Mouse (Mus musculus) midbrain, embryonic 13.5 days (tissue): ENCODE measurements around the gene Abtb1. TPM values are rescaled to one million over a fixed set of nuclear protein-coding genes. Genes with fewer than 3 reads are reported as not detected.

Experiments used
- ATAC-seq: fragments of 200-750 bp; cut with Nextera tagmentation; 2 replicates; pipeline ENCODE4 v1.8.0; 2017; ENCODE audit warnings: mild to moderate bottlenecking, moderate TSS enrichment, moderate library complexity
- H3K27ac ChIP-seq: fragments of 300-500 bp; sonication (generic); 2 replicates; pipeline ENCODE4 v1.5.1; 2015; ENCODE audit warnings: inconsistent platforms, mild to moderate bottlenecking, moderate library complexity
- H3K27me3 ChIP-seq: fragments of 300-500 bp; sonication (generic); 2 replicates; pipeline ENCODE4 v1.6.1; 2015; ENCODE audit warnings: mild to moderate bottlenecking, inconsistent platforms
- H3K36me3 ChIP-seq: fragments of 300-500 bp; sonication (generic); 2 replicates; pipeline ENCODE4 v1.6.1; 2015; ENCODE audit warnings: mild to moderate bottlenecking, inconsistent platforms
- H3K4me1 ChIP-seq: fragments of 300-500 bp; sonication (generic); replicated peaks from 2 replicates; pipeline ENCODE4 v1.6.1; 2015; ENCODE audit warnings: inconsistent platforms
- H3K4me2 ChIP-seq: fragments of 300-500 bp; sonication (generic); replicated peaks from 2 replicates; pipeline ENCODE4 v1.6.1; 2015; ENCODE audit warnings: moderate library complexity, mild to moderate bottlenecking, inconsistent platforms
- H3K4me3 ChIP-seq: fragments of 300-500 bp; sonication (generic); replicated peaks from 2 replicates; pipeline ENCODE4 v1.5.1; 2015; ENCODE audit warnings: mild to moderate bottlenecking, inconsistent platforms
- H3K9ac ChIP-seq: fragments of 300-500 bp; sonication (generic); replicated peaks from 2 replicates; pipeline ENCODE4 v1.6.1; 2015; ENCODE audit warnings: mild to moderate bottlenecking, inconsistent platforms
- H3K9me3 ChIP-seq: fragments of 300-500 bp; sonication (generic); 2 replicates; pipeline ENCODE4 v1.6.1; 2016; ENCODE audit warnings: mild to moderate bottlenecking, inconsistent platforms
- WGBS: fragments of 180-500 bp; shearing (Covaris S2); methylation state at CpG from one replicate; pipeline ENCODE4 v1.1.7; 2015; 5-methylcytosine and 5-hydroxymethylcytosine counted together
- polyA plus RNA-seq: library from polyadenylated mRNA; unstranded; fragments of >200 nt; fragmentation: Nextera tagmentation; extraction: Ambion mirVana; gene quantifications from 2 replicates; pipeline ENCODE4 v1.2.1, GENCODE M21; 2015

Gene Abtb1
- polyA plus RNA-seq, 1 experiment from 2014 or later: 35.9 TPM

DNA sequence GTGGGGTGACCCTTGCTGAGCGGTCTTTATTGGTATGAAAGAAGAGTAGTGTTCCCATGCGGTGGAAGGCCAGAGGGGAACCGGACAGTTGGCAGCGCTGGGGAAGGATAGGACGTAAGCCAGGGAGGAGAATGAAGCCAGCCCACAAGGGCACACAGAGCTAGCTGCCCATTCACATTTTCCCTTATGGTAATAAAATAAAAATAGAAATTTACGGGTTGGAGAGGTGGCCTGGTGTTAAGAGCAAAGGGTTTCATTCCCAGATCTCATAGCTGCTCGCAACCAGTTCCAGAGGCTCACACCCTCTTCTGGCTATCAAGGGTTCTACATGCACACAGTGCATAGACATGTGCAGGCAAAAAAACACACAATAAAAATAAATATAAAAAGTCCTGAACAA is 8.2 kb upstream of the Abtb1 start:
- Histone ChIP-seq H3K9ac (no peak overlapping the region), H3K4me1 (0 out of 2 replicates have a peak, but pooled peaks cover 6% of the 10 kb centered on the region), H3K4me3 (no peak overlapping the region), H3K27me3 (no peaks in the 10 kb centered on the region), H3K27ac (no peak overlapping the region), H3K36me3 (peaks cover 89% of the 10 kb centered on the region), H3K4me2 (no peak overlapping the region), H3K9me3 (no peaks in the 10 kb centered on the region)
- no peak for ATAC-seq
- 88% methylated on average over 7 of the region's 7 CpGs for WGBS

DNA sequence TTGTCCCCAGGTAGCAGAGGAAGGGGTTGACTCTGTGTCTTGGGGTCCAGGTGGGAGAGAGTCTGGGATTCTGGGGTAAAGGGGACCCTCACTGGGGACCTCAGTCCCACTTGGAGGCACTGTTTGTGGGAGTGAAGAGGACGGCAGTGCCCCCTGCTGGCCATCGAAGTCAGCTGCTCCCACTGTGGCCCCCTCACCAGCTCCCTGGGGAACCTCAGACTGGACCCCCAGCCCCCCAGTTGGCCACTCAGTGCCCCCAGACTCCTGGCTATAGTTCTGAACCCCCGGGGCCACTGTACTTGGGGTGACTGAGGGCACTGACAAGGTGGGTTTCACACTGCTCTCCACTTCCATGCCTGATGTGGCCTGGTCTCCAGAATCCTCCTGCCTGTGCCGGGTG is 7.5 kb upstream of the Abtb1 start:
- no peak overlapping the region for H3K9ac ChIP-seq
- no peak overlapping the region for H3K4me2 ChIP-seq
- H3K4me1 ChIP-seq: 0 out of 2 replicates have a peak, but pooled peaks cover 6% of the 10 kb centered on the region
- H3K27me3 ChIP-seq: no peaks in the 10 kb centered on the region
- no peaks in the 10 kb centered on the region for H3K9me3 ChIP-seq
- ATAC-seq: peak; percentile 10; the same call in 1 of the 2 replicates
- H3K4me3 ChIP-seq: no peak overlapping the region
- H3K36me3 ChIP-seq: peaks cover 89% of the 10 kb centered on the region
- WGBS: 52% methylated on average over 4 of the region's 4 CpGs
- H3K27ac ChIP-seq: no peak overlapping the region

DNA sequence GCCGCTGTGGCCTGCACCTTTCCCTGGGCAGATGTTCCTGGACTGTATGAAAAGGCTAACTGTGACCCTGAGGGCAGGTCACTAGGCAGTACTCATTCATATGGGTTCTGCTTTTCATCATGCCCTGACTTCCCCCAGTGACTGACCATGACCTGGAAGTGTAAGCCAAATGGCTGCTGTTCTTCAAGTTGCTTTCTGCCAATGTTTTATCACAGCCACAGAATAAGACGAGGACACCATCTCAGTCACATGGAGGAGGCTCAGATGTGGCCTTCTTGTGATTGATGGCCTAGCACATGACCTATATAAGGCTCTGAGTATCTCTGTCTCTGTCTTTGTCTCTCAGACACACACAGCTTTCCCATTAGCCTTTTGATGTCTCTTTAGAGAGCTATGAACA is 5.8 kb upstream of the Abtb1 start:
- Histone ChIP-seq H3K27me3 (no peaks in the 10 kb centered on the region), H3K27ac (no peak overlapping the region), H3K9me3 (no peaks in the 10 kb centered on the region), H3K9ac (no peak overlapping the region), H3K4me3 (no peak overlapping the region), H3K36me3 (peaks cover 88% of the 10 kb centered on the region), H3K4me1 (peaks cover 12% of the 10 kb centered on the region), H3K4me2 (no peak overlapping the region)
- ATAC-seq: no peak
- WGBS: 73% methylated on average over 2 of the region's 2 CpGs

DNA sequence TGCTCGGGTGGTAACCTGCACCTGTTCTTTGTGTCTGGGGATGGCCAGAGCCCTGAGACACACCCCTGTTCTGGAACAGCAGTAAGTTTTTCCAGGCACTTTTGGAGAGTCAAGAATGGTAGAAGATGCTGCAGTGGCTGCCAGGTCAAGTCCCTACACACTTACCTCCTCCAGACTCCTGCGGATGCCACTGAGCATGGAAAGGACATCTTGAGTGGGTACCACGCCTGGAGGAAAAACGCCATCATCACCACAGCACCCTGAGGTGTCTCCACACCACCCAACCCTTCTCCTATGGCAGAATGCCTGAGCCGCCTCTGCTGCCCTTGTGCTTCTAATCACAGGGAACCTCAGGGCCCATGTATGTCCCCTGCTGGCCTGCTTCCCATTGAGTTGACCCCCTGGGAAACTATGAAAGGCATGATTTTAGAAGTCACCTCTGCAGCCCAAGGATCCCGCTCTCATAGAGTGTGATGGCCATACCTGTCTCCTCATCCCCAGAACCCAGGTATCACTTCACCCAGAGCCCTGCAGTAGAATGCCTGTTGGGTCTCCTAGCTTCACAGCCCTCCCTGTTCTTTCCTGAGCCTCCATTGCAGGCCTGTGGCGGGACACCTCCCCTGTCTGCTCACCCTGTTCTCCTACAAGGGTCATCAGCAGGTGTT is 3.2 kb upstream of the Abtb1 start:
- Histone ChIP-seq H3K27me3 (no peaks in the 10 kb centered on the region), H3K9me3 (no peaks in the 10 kb centered on the region), H3K4me3 (no peak overlapping the region), H3K9ac (no peak overlapping the region), H3K27ac (no peak overlapping the region), H3K4me1 (peaks cover 27% of the 10 kb centered on the region), H3K36me3 (peaks cover 70% of the 10 kb centered on the region), H3K4me2 (no peak overlapping the region)
- WGBS: 78% methylated on average over 7 of the region's 7 CpGs
- no peak for ATAC-seq

DNA sequence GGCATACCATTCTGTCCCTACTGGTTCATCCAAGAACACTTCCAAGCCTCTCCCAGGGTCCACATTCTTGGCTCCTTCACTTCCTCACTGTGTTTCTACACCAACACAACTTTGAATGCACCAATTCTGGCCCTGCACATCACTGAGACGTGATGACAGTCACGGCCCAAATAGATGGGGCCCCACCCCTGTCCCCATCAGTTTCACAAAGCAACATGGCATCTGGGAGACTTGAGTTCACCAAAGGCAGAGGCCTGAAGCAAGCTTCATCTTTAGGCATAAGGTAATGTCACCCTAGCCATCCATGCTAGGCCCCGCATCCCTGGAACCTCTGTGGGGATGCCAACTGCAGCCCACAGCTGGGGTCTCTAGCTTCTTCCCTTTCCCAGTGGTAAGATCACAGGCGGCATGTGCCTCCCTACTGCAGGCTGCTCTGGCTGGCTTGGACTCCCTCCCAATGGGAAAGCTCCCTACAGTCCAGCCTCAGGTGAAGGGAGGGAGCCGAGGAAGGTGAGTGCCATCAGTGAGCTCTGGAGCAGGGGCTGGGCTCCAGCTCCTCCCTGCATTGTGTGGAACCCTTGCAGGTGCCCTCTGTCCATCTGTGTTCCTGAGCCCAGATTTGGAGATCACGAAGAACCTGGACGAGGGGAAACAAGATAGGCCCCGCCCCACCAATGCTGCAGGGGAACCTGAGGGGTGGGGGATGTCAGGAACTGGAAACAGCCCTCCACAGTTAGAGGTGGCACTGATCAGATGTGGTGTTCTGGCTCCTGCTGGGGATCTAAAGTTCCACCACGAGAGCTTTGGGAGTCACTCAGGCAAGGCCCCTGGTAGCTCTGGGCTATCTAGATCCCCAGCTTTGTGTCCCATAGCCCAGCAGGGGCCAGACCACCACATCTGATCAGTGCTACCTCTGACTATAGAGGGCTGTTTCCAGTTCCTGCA is 2.3 kb upstream of the Abtb1 start:
- Histone ChIP-seq H3K4me2 (no peak overlapping the region), H3K27ac (peak overlapping the region; percentile 88; the same call in 1 of the 2 replicates), H3K27me3 (no peaks in the 10 kb centered on the region), H3K4me1 (peaks cover 33% of the 10 kb centered on the region), H3K9me3 (no peaks in the 10 kb centered on the region), H3K9ac (no peak overlapping the region), H3K4me3 (no peak overlapping the region), H3K36me3 (peaks cover 67% of the 10 kb centered on the region)
- 72% methylated on average over 9 of the region's 9 CpGs for WGBS
- no peak for ATAC-seq

DNA sequence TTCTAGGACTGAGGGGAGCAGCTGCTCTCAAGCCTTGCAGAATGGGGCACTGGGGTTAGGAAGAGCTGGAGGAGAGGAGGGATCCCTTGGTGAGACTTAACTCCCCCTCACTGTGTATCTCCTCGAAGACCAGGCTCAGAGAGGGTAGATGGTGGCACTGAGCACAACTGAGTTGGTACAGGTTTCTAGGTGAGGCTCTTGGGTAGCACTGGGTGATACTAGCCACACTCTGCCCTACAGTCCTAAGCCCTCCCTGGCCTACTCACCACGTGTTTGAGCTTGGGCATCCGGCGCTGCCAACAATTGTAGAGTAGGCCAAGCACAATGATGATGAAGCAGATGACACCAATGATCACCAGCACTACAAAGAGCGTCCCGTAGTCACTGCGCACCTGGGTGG is 1.5 kb upstream of the Abtb1 start:
- peak overlapping the region; percentile 80 for H3K4me3 ChIP-seq
- H3K36me3 ChIP-seq: peaks cover 67% of the 10 kb centered on the region

DNA sequence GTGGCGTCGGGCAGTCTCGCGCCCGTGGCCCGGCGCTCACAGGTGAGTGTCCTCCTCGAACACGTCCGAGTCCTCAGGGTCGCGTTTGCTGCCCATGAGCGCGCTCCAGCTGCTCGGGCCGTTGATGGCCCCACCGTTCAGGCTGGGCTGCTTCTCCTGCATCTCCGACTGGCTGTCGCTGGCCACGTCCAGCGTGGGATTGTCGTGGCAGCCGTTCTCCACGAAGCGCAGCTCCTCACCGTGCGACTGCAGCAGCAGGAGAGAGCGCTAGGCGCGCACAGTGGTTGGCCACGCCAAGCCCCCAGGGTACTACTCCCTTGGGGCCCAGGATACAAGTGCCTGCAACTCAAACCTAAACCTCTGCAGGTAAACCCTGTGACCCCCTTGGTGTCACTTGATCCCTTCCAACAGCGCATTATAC is 957 bp upstream of the Abtb1 start:
- no peaks in the 10 kb centered on the region for H3K27me3 ChIP-seq

More for the DNA sequence above, 1.5 kb upstream of the Abtb1 start:
- Histone ChIP-seq H3K9ac (peak overlapping the region; percentile 91; the same call in 1 of the 2 replicates), H3K4me2 (peak overlapping the region; percentile 89), H3K4me1 (peaks cover 33% of the 10 kb centered on the region), H3K27me3 (no peaks in the 10 kb centered on the region), H3K27ac (peak overlapping the region; percentile 88), H3K9me3 (no peaks in the 10 kb centered on the region)
- WGBS: 68% methylated on average over 7 of the region's 7 CpGs
- ATAC-seq: no peak

DNA sequence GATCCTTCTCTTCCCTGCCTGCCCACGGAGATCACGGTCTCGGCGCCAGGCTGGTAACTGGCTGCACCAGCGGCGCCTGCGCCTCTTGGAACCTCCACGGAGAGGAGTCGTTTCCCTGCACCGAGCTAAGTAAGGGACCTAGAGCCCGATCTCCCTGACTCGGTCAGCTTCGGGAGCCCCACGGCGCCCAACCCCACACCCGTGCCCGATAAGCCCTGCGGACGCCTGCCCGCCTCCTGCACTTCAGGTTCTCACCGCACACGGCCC is 337 bp downstream of the Abtb1 start:
- peak overlapping the region; percentile 91 for H3K9ac ChIP-seq
- H3K4me3 ChIP-seq: peak overlapping the region; percentile 80
- peak overlapping the region; percentile 89 for H3K4me2 ChIP-seq
- peak overlapping the region; percentile 88 for H3K27ac ChIP-seq
- peaks cover 33% of the 10 kb centered on the region for H3K4me1 ChIP-seq
- no peak for ATAC-seq
- H3K36me3 ChIP-seq: peaks cover 67% of the 10 kb centered on the region
- H3K9me3 ChIP-seq: no peaks in the 10 kb centered on the region
- H3K27me3 ChIP-seq: no peaks in the 10 kb centered on the region
- WGBS: 1% methylated on average over 22 of the region's 22 CpGs

More for the DNA sequence above, 957 bp upstream of the Abtb1 start:
- peak overlapping the region; percentile 89 for H3K4me2 ChIP-seq
- under 1% methylated on average over 32 of the region's 32 CpGs for WGBS
- peaks cover 67% of the 10 kb centered on the region for H3K36me3 ChIP-seq
- H3K9ac ChIP-seq: peak overlapping the region; percentile 91
- no peak; the same call in 1 of the 2 replicates for ATAC-seq
- H3K27ac ChIP-seq: peak overlapping the region; percentile 88
- H3K4me3 ChIP-seq: peak overlapping the region; percentile 80
- no peaks in the 10 kb centered on the region for H3K9me3 ChIP-seq
- peaks cover 33% of the 10 kb centered on the region for H3K4me1 ChIP-seq

DNA sequence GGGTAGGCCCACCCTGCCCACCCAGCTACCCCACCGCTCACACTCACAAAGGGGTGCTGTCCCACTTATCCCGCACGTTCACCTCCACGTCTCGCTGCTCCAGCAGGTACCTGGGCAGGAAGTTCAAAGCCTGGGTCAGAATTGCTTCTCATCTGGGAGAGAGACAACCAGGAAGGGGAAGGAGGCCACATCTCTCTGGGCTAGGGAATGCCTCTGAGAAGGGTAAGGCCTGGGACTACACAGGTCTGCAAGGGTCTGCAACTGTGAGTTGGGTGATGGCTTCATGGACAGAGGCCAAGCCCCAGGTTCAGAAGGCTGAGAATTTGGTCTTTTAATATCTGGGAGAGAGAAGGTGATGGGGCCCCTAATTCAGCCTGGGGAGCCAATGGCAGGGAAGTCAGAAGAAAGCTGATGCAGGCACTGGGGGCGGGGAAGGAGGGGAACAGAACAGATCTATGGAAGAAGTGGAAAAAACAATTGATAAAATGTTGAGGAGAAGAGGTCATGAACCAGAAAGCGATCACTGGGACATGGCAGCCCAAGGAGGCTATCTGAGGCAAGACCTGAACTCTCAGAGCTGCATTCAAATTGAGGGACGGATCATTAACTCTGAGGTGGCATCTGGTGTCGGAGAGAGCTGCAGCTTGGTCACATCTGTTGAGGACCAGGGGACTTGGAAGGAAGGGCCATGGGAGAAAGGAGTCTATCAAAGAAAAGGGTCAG is 832 bp downstream of the Abtb1 start:
- H3K9me3 ChIP-seq: no peaks in the 10 kb centered on the region
- H3K4me2 ChIP-seq: peak overlapping the region; percentile 89
- no peaks in the 10 kb centered on the region for H3K27me3 ChIP-seq
- peaks cover 33% of the 10 kb centered on the region for H3K4me1 ChIP-seq
- no peak for ATAC-seq
- H3K36me3 ChIP-seq: peaks cover 67% of the 10 kb centered on the region
- peak overlapping the region; percentile 91 for H3K9ac ChIP-seq
- WGBS: 57% methylated on average over 9 of the region's 9 CpGs
- H3K27ac ChIP-seq: peak overlapping the region; percentile 88
- H3K4me3 ChIP-seq: peak overlapping the region; percentile 80

DNA sequence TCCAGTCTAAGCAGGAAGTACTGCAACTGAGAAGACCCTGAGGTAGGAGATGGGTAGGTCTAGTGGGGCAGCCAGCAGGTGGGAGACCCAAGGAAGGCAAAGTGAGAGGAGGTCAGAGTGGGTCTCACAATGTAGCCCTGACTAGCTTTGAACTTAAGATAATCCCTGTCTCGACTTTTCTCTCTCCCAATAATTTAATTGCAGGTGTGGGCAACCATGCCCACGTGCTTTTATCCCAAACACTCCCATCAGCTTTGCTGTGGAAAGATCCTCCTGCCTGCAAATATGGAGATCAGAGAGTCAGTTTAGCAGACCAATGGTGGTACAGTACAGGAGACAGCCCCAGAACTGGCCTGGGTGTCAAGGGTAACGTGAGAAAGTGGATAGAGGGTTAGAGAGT is 1.6 kb downstream of the Abtb1 start:
- Histone ChIP-seq H3K9me3 (no peaks in the 10 kb centered on the region), H3K27me3 (no peaks in the 10 kb centered on the region), H3K4me3 (peak overlapping the region; percentile 80; the same call in 1 of the 2 replicates), H3K4me2 (peak overlapping the region; percentile 89), H3K9ac (peak overlapping the region; percentile 91; the same call in 1 of the 2 replicates), H3K4me1 (peaks cover 33% of the 10 kb centered on the region), H3K36me3 (peaks cover 66% of the 10 kb centered on the region), H3K27ac (no peak overlapping the region)
- no peak for ATAC-seq
- 72% methylated on average over 3 of the region's 3 CpGs for WGBS

DNA sequence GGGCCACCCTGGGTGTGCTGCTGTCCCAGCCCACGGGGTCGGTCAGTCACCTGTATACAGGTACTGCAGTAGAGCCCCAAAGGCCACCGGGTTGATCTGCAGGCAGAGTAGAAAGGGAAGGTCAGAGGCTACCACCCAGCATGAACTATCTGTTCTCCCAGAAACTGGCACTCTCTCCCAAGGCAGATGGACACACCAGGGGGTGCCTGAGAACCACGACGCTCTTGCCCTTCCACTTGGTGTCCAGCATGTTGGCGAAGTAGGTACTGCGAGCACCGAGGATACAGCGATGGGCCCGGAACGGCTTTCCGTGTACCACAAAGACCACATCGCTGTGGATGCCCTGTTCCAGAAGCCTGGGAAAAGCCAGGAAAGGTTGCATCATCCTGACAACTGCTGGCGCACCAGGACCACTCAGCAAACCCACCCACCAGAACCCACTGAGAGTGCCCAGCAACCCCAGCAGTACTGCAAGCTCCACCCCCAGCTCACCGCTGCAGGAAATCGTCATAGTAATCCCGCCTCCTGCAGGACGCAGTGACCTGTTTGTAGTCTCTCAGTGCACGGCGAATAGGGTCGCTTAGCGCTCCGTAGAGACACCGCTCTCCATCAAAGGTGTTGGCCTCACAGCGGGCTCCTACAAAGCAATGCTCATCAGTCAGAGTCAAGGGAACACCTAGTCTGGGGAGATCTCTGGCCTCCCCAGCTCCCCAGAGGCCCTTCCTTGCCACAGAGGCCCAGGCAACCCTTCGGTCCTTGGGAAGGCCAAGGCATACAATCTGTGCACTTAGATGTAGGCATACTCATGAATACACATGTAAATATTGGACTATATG is 2.4 kb downstream of the Abtb1 start:
- Histone ChIP-seq H3K4me3 (no peak overlapping the region), H3K27me3 (no peaks in the 10 kb centered on the region), H3K36me3 (peaks cover 57% of the 10 kb centered on the region), H3K9ac (no peak overlapping the region), H3K4me1 (peaks cover 33% of the 10 kb centered on the region), H3K9me3 (no peaks in the 10 kb centered on the region), H3K4me2 (peak overlapping the region; percentile 89; the same call in 1 of the 2 replicates), H3K27ac (no peak overlapping the region)
- 85% methylated on average over 26 of the region's 26 CpGs for WGBS
- no peak for ATAC-seq
